Mouse (Mus musculus): Measurements from ENCODE around the gene 3830406C13Rik. TPM values are rescaled to one million over a fixed set of nuclear protein-coding genes. Genes with fewer than 3 reads are reported as not detected.

The 3830406C13Rik gene
- polyA plus RNA-seq (2017; shearing (Covaris generic)) = 87.2 TPM

DNA sequence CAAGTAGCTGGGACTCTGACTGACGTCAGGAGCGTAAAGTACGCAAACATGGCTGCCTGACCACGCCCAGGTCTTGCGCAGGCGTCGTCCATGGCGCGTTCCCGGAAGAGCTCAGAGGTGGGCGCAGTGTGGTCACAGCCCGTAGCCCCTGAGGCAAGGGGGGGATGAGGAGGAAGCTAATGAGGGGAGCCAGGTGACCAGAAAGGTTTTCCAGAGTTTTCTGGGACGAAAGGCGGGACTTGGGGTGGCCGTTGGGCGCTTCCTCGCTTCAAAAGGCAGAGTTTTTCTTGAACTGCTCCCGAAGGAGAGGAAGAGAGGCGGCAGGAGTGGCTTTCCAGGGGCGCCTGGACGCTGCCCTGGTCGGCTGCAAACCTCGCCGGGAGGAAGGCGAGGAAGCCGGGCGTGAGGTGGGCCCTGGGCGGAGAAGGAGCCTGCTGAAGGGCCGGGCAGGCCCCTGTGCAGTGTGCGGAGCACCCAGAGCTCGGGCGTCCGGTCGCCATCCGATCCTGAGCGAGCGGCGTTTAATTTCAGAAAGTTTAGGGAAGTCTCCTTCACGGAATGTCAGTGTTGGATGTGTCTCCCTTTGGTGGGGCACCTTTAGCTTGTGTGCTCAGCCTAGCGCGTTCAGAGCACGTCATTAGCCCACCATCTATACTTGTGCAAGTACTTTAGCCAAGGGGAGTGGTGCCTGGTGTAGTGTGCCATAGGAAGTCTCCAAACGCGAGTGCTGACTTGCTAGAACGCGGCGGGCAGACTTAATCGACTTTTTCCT, at the start of gene 3830406C13Rik:
Gene 3830406C13Rik, plus strand, starts transcription at position 33 of the 772 bp plus-strand sequence.

DNA sequence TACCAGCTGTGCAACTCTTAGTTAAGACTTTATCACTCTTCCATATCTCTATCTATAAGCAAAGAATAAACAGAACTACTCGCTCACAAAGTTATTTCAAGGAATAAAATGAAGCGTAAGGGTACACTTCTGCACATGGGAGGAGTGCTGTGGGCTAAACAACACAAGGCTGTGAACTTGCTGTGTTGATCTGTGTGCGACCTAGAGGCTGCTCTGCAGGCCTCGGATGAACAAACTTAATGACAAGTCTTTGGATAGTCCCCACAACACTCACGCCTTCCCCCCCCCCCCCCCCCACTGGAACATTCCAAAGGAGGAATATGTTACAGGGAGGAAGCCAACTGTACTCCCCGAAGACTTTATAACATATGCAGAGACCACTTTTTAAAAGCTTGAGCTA, 332 bp upstream of the 3830406C13Rik start, which contains the start of gene Gm49355:
Gene Gm49355, plus strand, starts transcription at position 336 of the 400 bp plus-strand sequence.

DNA sequence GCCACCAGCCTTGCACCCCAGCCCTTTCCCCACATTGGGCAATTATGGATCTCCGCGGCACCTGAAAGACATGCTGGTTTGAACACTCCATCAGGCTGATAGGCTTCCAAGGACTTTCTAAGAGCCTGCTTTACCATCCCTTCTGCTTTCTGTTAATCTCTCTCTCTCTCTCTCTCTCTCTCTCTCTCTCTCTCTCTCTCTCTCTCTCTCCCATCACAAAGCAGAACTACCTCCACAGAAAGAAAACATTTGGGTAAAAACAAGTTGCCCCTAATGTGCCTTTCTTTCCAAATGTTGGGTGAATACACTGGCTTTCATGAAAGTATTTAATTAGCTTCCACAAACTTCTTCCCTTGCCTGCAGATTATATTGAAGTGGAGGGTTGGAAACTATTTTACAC, 64.1 kb downstream of the 3830406C13Rik start, which contains the start of gene Fezf2:
Gene Fezf2, minus strand, starts transcription at position 101 of the 400 bp plus-strand sequence.

Other genes starting within 250 kb of the 3830406C13Rik start
- gene Gm49355, start 197 bp upstream of the 3830406C13Rik start, polyA plus RNA-seq (2017; shearing (Covaris generic)) = 0.23 TPM
- not detected for gene Fezf2, start 64.0 kb downstream of the 3830406C13Rik start, polyA plus RNA-seq (2017; shearing (Covaris generic))

Measured in activated CD4-positive, CD25-positive, alpha-beta regulatory T cell, adult 9 weeks (primary cell).